Mouse (Mus musculus): ENCODE measurements around the gene Capzb.

The Capzb gene

GRCm38 (mm10) chr4:139302241-139302640 is 109.5 kb downstream of the Capzb start:
- no peak for DNase-seq (ENCODE audit: low read depth, low spot score)

GRCm38 (mm10) chr4:139305521-139305920 is 112.8 kb downstream of the Capzb start:
- no peak for DNase-seq (ENCODE audit: low read depth, low spot score)

GRCm38 (mm10) chr4:139307916-139308315 is 115.2 kb downstream of the Capzb start:
- DNase-seq (ENCODE audit: low read depth, low spot score), result no peak

GRCm38 (mm10) chr4:139309651-139310050 is 117.0 kb downstream of the Capzb start:
- no peak for DNase-seq (ENCODE audit: low read depth, low spot score)

GRCm38 (mm10) chr4:139310171-139310898 is 117.6 kb downstream of the Capzb start, which contains the start of the genes Pqlc2 and Akr7a5:
Pqlc2 (minus strand) TSS chr4:139310708.
Akr7a5 (plus strand) TSS chr4:139310744.
- peak; percentile 84 for DNase-seq (ENCODE audit: low read depth, low spot score)

- DNase-seq (ENCODE audit: low read depth, low spot score), result no peak
Measured at GRCm38 (mm10) chr4:139310899-139311701, 118.4 kb downstream of the Capzb start.

GRCm38 (mm10) chr4:139311707-139312106 is 119.0 kb downstream of the Capzb start:
- no peak for DNase-seq (ENCODE audit: low read depth, low spot score)

GRCm38 (mm10) chr4:139312632-139313031 is 119.9 kb downstream of the Capzb start:
- DNase-seq (ENCODE audit: low read depth, low spot score), result no peak

GRCm38 (mm10) chr4:139318449-139318848 is 125.8 kb downstream of the Capzb start:
- no peak for DNase-seq (ENCODE audit: low read depth, low spot score)

- no peak for DNase-seq (ENCODE audit: low read depth, low spot score)
Measured at GRCm38 (mm10) chr4:139319740-139320139, 127.0 kb downstream of the Capzb start.

GRCm38 (mm10) chr4:139330605-139331004 is 137.9 kb downstream of the Capzb start:
- no peak for DNase-seq (ENCODE audit: low read depth, low spot score)

- DNase-seq (ENCODE audit: low read depth, low spot score), result no peak
Measured at GRCm38 (mm10) chr4:139334631-139335295, 142.1 kb downstream of the Capzb start.

GRCm38 (mm10) chr4:139335507-139335906 is 142.8 kb downstream of the Capzb start:
- no peak for DNase-seq (ENCODE audit: low read depth, low spot score)

- no peak for DNase-seq (ENCODE audit: low read depth, low spot score)
Measured at GRCm38 (mm10) chr4:139336822-139337483, 144.3 kb downstream of the Capzb start.

GRCm38 (mm10) chr4:139338145-139338544 is 145.4 kb downstream of the Capzb start:
- DNase-seq (ENCODE audit: low read depth, low spot score), result no peak

GRCm38 (mm10) chr4:139340835-139341234 is 148.1 kb downstream of the Capzb start:
- no peak for DNase-seq (ENCODE audit: low read depth, low spot score)
